Comparison of ENCODE assay signal across 9 mouse cellular contexts in genomic region chr7:45716460-45716857, GRCm38 (mm10). TPM values are rescaled to one million over a fixed set of nuclear protein-coding genes. Genes with fewer than 3 reads are reported as not detected.
DNase-seq lines count a peak whose midpoint lies in the region; ATAC-seq and TF ChIP-seq lines count a peak whose summit lies in the region.
"Had no signal": no experiment of that assay in that cellular context is flagged by ENCODE, and none has a peak within 500 bp of the region (broad histone marks: within the 10 kb centered on the region; RNA-seq: fewer than 3 reads in every experiment).

No protein-coding gene starts in this region.

- WGBS in kidney, postnatal 0 days, result 82% methylated on average over 3 of the region's 3 CpGs
- 80% methylated on average over 3 of the region's 3 CpGs for WGBS in embryonic facial prominence, embryonic 13.5 days
- WGBS in hindbrain, embryonic 16.5 days, result 90% methylated on average over 3 of the region's 3 CpGs
- WGBS in midbrain, embryonic 16.5 days, result 94% methylated on average over 3 of the region's 3 CpGs

- no peaks in the 10 kb centered on the region for H3K27me3 ChIP-seq in kidney, postnatal 0 days (ENCODE audit: insufficient read depth, low read length)
- no peaks in the 10 kb centered on the region for H3K27me3 ChIP-seq in embryonic facial prominence, embryonic 13.5 days
- H3K27me3 ChIP-seq in hindbrain, embryonic 16.5 days (replicated peaks; ENCODE audit: control insufficient read depth, insufficient read depth, low read length), result no peaks in the 10 kb centered on the region
- H3K27me3 ChIP-seq in midbrain, embryonic 16.5 days (ENCODE audit: control insufficient read depth, insufficient read depth, low read depth, low read length), result no peaks in the 10 kb centered on the region

- peaks cover 35% of the 10 kb centered on the region for H3K36me3 ChIP-seq in kidney, postnatal 0 days (ENCODE audit: insufficient read depth, low read length)
- H3K36me3 ChIP-seq in embryonic facial prominence, embryonic 13.5 days, result peaks cover 47% of the 10 kb centered on the region
- peaks cover 36% of the 10 kb centered on the region for H3K36me3 ChIP-seq in hindbrain, embryonic 16.5 days (ENCODE audit: control insufficient read depth, insufficient read depth, low read length)
- H3K36me3 ChIP-seq in midbrain, embryonic 16.5 days (ENCODE audit: control insufficient read depth, insufficient read depth, low read length), result peaks cover 30% of the 10 kb centered on the region

- peak overlapping the region; percentile 70 for H3K4me2 ChIP-seq in kidney, postnatal 0 days (ENCODE audit: low read length)
- H3K4me2 ChIP-seq in embryonic facial prominence, embryonic 13.5 days, result peak overlapping the region; percentile 93
- H3K4me2 ChIP-seq in hindbrain, embryonic 16.5 days (ENCODE audit: low read length), result peak overlapping the region; percentile 87
- H3K4me2 ChIP-seq in midbrain, embryonic 16.5 days (ENCODE audit: low read length), result peak overlapping the region; percentile 89

- no peak overlapping the region for H3K27ac ChIP-seq in kidney, postnatal 0 days
- H3K27ac ChIP-seq in embryonic facial prominence, embryonic 13.5 days, result no peak overlapping the region
- no peak overlapping the region for H3K27ac ChIP-seq in hindbrain, embryonic 16.5 days (ENCODE audit: low read depth, low read length)
- no peak overlapping the region for H3K27ac ChIP-seq in midbrain, embryonic 16.5 days (ENCODE audit: low read length)

- no peak for DNase-seq in kidney, postnatal 0 days (ENCODE audit: low spot score)
- DNase-seq in kidney, adult 11 months, result no peak
- no peak for DNase-seq in retina, embryonic 14.5 days (ENCODE audit: low spot score)
- DNase-seq in adrenal gland, adult 18-20 months (ENCODE audit: low spot score in 2 of 2), result no peak
- no peak for DNase-seq in ovary, adult 18-20 months (ENCODE audit: low spot score)

- TF ChIP-seq CTCF in kidney, postnatal 0 days (IDR thresholded peaks at IDR 0.05; ENCODE audit: low read depth), result no peak

- peak overlapping the region; percentile 88; the same call in 1 of the 2 replicates for H3K4me3 ChIP-seq in kidney, postnatal 0 days (replicated peaks; ENCODE audit: low read depth, low read length)
- H3K4me3 ChIP-seq in embryonic facial prominence, embryonic 13.5 days, result peak overlapping the region; percentile 83
- no peak overlapping the region for H3K4me3 ChIP-seq in hindbrain, embryonic 16.5 days (ENCODE audit: low read length)
- peak overlapping the region; percentile 78 for H3K4me3 ChIP-seq in midbrain, embryonic 16.5 days (ENCODE audit: low read depth, low read length)

- ATAC-seq in kidney, postnatal 0 days (replicated peaks; ENCODE audit: low FRiP score, low read depth), result no peak
- no peak for ATAC-seq in embryonic facial prominence, embryonic 13.5 days (ENCODE audit: insufficient number of reproducible peaks, insufficient read depth, low FRiP score, low TSS enrichment, low read depth)
- no peak for ATAC-seq in hindbrain, embryonic 16.5 days
- no peak for ATAC-seq in midbrain, embryonic 16.5 days

- H3K4me1 ChIP-seq in kidney, postnatal 0 days (replicated peaks; ENCODE audit: insufficient read depth, low read length), result peaks cover 20% of the 10 kb centered on the region
- peaks cover 45% of the 10 kb centered on the region for H3K4me1 ChIP-seq in embryonic facial prominence, embryonic 13.5 days
- peaks cover 42% of the 10 kb centered on the region for H3K4me1 ChIP-seq in hindbrain, embryonic 16.5 days (ENCODE audit: control insufficient read depth, insufficient read depth, low read depth, low read length)
- H3K4me1 ChIP-seq in midbrain, embryonic 16.5 days (ENCODE audit: control insufficient read depth, insufficient read depth, low read length), result peaks cover 43% of the 10 kb centered on the region

- no peaks in the 10 kb centered on the region for H3K9me3 ChIP-seq in kidney, postnatal 0 days (replicated peaks; ENCODE audit: low read length)
- H3K9me3 ChIP-seq in embryonic facial prominence, embryonic 13.5 days, result no peaks in the 10 kb centered on the region
- no peaks in the 10 kb centered on the region for H3K9me3 ChIP-seq in hindbrain, embryonic 16.5 days (ENCODE audit: control insufficient read depth, low read length)
- no peaks in the 10 kb centered on the region for H3K9me3 ChIP-seq in midbrain, embryonic 16.5 days (replicated peaks; ENCODE audit: control insufficient read depth, low read length, poor library complexity, severe bottlenecking)

- peak overlapping the region; percentile 77; the same call in 1 of the 2 replicates for H3K9ac ChIP-seq in kidney, postnatal 0 days (ENCODE audit: low read depth, low read length)
- H3K9ac ChIP-seq in embryonic facial prominence, embryonic 13.5 days, result peak overlapping the region; percentile 99
- H3K9ac ChIP-seq in hindbrain, embryonic 16.5 days (ENCODE audit: low read depth, low read length), result no peak overlapping the region
- 0 out of 2 replicates have a peak overlapping the region, but pooled peaks have one; percentile 58 for H3K9ac ChIP-seq in midbrain, embryonic 16.5 days (ENCODE audit: low read depth, low read length)

RNA-seq across cellular contexts. Expression of gene Rpl18, which starts 1.2 kb away (rescaled TPM):
- 1,049 and 1,142 TPM in 2 replicates for polyA plus RNA-seq in kidney, postnatal 0 days (2015; fragmentation: Nextera tagmentation; extraction: Ambion mirVana)
- polyA plus RNA-seq in embryonic facial prominence, embryonic 13.5 days (2015; fragmentation: Nextera tagmentation; extraction: Ambion mirVana), result 936 and 1,128 TPM in 2 replicates
- polyA plus RNA-seq in hindbrain, embryonic 16.5 days (2015; fragmentation: Nextera tagmentation; extraction: Ambion mirVana), result 508 and 537 TPM in 2 replicates
- 475 and 495 TPM in 2 replicates for polyA plus RNA-seq in midbrain, embryonic 16.5 days (2015; fragmentation: Nextera tagmentation; extraction: Ambion mirVana)
- total RNA-seq in adrenal gland, adult 18-20 months (2021), result 100 to 1,000 TPM; 934 to 965 TPM

RNA-seq across cellular contexts. Expression of gene Sphk2, which starts 1.3 kb away (rescaled TPM):
- polyA plus RNA-seq in kidney, postnatal 0 days (2015; fragmentation: Nextera tagmentation; extraction: Ambion mirVana), result 20.8 and 22.3 TPM in 2 replicates
- 34.4 and 34.9 TPM in 2 replicates for polyA plus RNA-seq in embryonic facial prominence, embryonic 13.5 days (2015; fragmentation: Nextera tagmentation; extraction: Ambion mirVana)
- polyA plus RNA-seq in hindbrain, embryonic 16.5 days (2015; fragmentation: Nextera tagmentation; extraction: Ambion mirVana), result 23.9 and 28.3 TPM in 2 replicates
- 21.9 and 23.0 TPM in 2 replicates for polyA plus RNA-seq in midbrain, embryonic 16.5 days (2015; fragmentation: Nextera tagmentation; extraction: Ambion mirVana)
- total RNA-seq in adrenal gland, adult 18-20 months (2021), result 10 to 100 TPM; 37.7 to 42.0 TPM

RNA-seq across cellular contexts. Expression of gene Fam83e, which starts 4.6 kb away (rescaled TPM):
- 0.23 and 0.28 TPM in 2 replicates for polyA plus RNA-seq in kidney, postnatal 0 days (2015; fragmentation: Nextera tagmentation; extraction: Ambion mirVana)
- 1.4 and 1.5 TPM in 2 replicates for polyA plus RNA-seq in embryonic facial prominence, embryonic 13.5 days (2015; fragmentation: Nextera tagmentation; extraction: Ambion mirVana)
- 0.37 and 0.44 TPM in 2 replicates for polyA plus RNA-seq in hindbrain, embryonic 16.5 days (2015; fragmentation: Nextera tagmentation; extraction: Ambion mirVana)
- polyA plus RNA-seq in midbrain, embryonic 16.5 days (2015; fragmentation: Nextera tagmentation; extraction: Ambion mirVana), result 0.48 and 0.62 TPM in 2 replicates
- under 1 TPM; 0.30 to 0.35 TPM for total RNA-seq in adrenal gland, adult 18-20 months (2021)

RNA-seq across cellular contexts. Expression of gene Spaca4, which starts 9.2 kb away (rescaled TPM):
- not detected in 2 replicates for polyA plus RNA-seq in kidney, postnatal 0 days (2015; fragmentation: Nextera tagmentation; extraction: Ambion mirVana)
- not detected in 2 replicates for polyA plus RNA-seq in embryonic facial prominence, embryonic 13.5 days (2015; fragmentation: Nextera tagmentation; extraction: Ambion mirVana)
- polyA plus RNA-seq in hindbrain, embryonic 16.5 days (2015; fragmentation: Nextera tagmentation; extraction: Ambion mirVana), result not detected in 2 replicates
- not detected in 2 replicates for polyA plus RNA-seq in midbrain, embryonic 16.5 days (2015; fragmentation: Nextera tagmentation; extraction: Ambion mirVana)
- not detected for total RNA-seq in adrenal gland, adult 18-20 months (2021)
- total RNA-seq: heart, adult 18-20 months had no signal

RNA-seq across cellular contexts. Expression of gene Dbp, which starts 11.6 kb away (rescaled TPM):
- 8.4 and 8.6 TPM in 2 replicates for polyA plus RNA-seq in kidney, postnatal 0 days (2015; fragmentation: Nextera tagmentation; extraction: Ambion mirVana)
- 7.8 and 10.2 TPM in 2 replicates for polyA plus RNA-seq in embryonic facial prominence, embryonic 13.5 days (2015; fragmentation: Nextera tagmentation; extraction: Ambion mirVana)
- 3.2 and 3.3 TPM in 2 replicates for polyA plus RNA-seq in hindbrain, embryonic 16.5 days (2015; fragmentation: Nextera tagmentation; extraction: Ambion mirVana)
- polyA plus RNA-seq in midbrain, embryonic 16.5 days (2015; fragmentation: Nextera tagmentation; extraction: Ambion mirVana), result 2.3 and 3.4 TPM in 2 replicates
- total RNA-seq in adrenal gland, adult 18-20 months (2021), result 10 to 100 TPM; 64.8 to 96.6 TPM
